Mouse (Mus musculus) megakaryocyte, embryonic 14.5 days (primary cell): ENCODE measurements around the gene Farp1.

Experiments used
- FLI1 ChIP-seq: IDR thresholded peaks from 2 replicates; pipeline ENCODE4 v1.6.1; 2012; ENCODE audit warnings: low read length, inconsistent platforms, mixed read lengths
- GATA1 ChIP-seq: IDR thresholded peaks from 3 replicates; pipeline ENCODE4 v1.6.1; 2012; ENCODE audit warnings: mixed read lengths, low read length, inconsistent platforms, borderline replicate concordance

DNA sequence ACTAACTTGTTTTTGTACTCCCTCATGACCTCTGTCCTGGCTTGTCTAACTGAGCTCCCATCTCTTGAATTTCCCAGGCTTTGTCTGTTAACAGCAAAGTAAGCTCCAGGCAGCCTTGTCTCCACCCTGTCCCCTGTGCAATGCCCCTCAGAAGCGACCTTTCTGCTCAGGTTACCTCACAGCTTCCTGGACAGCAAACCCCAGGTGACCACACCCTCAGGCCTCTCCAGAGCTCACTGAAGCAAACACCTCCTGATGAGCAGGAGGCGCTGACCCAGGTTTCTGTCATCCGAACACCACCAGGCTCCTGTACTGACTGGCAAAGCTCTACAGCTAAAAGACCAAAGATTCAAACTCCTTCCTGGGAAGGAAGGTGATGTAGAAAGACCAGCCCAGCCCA is 274.9 kb downstream of the Farp1 start:
- TF ChIP-seq GATA1 (no peak), FLI1 (no peak)
